Mouse (Mus musculus): ENCODE results near the gene Cfap52. TPM values are rescaled to one million over a fixed set of nuclear protein-coding genes. Genes with fewer than 3 reads are reported as not detected.
A peak's percentile ranks its signal among the peaks of the same experiment; 100 is the strongest.

Gene Cfap52
- polyA plus RNA-seq, 1 experiment, result 0.20 TPM

GRCm38 (mm10) chr11:67948229-67948628, 17.2 kb downstream of the Cfap52 start:
- H3K4me1 ChIP-seq (replicated peaks; ENCODE audit: control insufficient read depth, insufficient read depth, low read length), result peaks cover 3% of the 10 kb centered on the region; the same call in 1 of the 2 replicates
- no peak overlapping the region for H3K27ac ChIP-seq (ENCODE audit: control insufficient read depth, insufficient read depth, low read length)
- no peaks in the 10 kb centered on the region; the same call in 1 of the 2 replicates for H3K27me3 ChIP-seq (ENCODE audit: control insufficient read depth, insufficient read depth, low read length)
- TF ChIP-seq CTCF (IDR thresholded peaks at IDR 0.05; ENCODE audit: borderline replicate concordance, control insufficient read depth, extremely low read depth, insufficient read depth, low read length, poor library complexity) (no peak), POLR2A (IDR thresholded peaks at IDR 0.05; ENCODE audit: control insufficient read depth, extremely low read depth, insufficient read depth, low read length, poor library complexity) (no peak)
- H3K4me3 ChIP-seq (ENCODE audit: control insufficient read depth, insufficient read depth, low read length), result no peak overlapping the region
- H3K36me3 ChIP-seq (ENCODE audit: control insufficient read depth, insufficient read depth, low read length), result no peaks in the 10 kb centered on the region
- no peak for DNase-seq
- WGBS, result 44% methylated on average over 3 of the region's 3 CpGs

- no peaks in the 10 kb centered on the region for H3K27me3 ChIP-seq (ENCODE audit: control insufficient read depth, insufficient read depth, low read length)
- H3K36me3 ChIP-seq (ENCODE audit: control insufficient read depth, insufficient read depth, low read length), result no peaks in the 10 kb centered on the region
- 92% methylated on average over 3 of the region's 3 CpGs for WGBS
- no peaks in the 10 kb centered on the region for H3K4me1 ChIP-seq (replicated peaks; ENCODE audit: control insufficient read depth, insufficient read depth, low read length)
- H3K4me3 ChIP-seq (ENCODE audit: control insufficient read depth, insufficient read depth, low read length), result no peak overlapping the region
- DNase-seq, result no peak
- no peak overlapping the region for H3K27ac ChIP-seq (ENCODE audit: control insufficient read depth, insufficient read depth, low read length)
- no peak for TF ChIP-seq CTCF (IDR thresholded peaks at IDR 0.05; ENCODE audit: borderline replicate concordance, control insufficient read depth, extremely low read depth, insufficient read depth, low read length, poor library complexity)
- no peak for TF ChIP-seq POLR2A (IDR thresholded peaks at IDR 0.05; ENCODE audit: control insufficient read depth, extremely low read depth, insufficient read depth, low read length, poor library complexity)
These were observed 33.3 kb downstream of the Cfap52 start for GRCm38 (mm10) chr11:67932156-67932555.

GRCm38 (mm10) chr11:67926348-67927055, 38.9 kb downstream of the Cfap52 start:
- 33% methylated on average over 15 of the region's 15 CpGs for WGBS
- peaks cover 11% of the 10 kb centered on the region for H3K4me1 ChIP-seq (replicated peaks; ENCODE audit: control insufficient read depth, insufficient read depth, low read length)
- peaks cover 7% of the 10 kb centered on the region; the same call in 1 of the 2 replicates for H3K27me3 ChIP-seq (ENCODE audit: control insufficient read depth, insufficient read depth, low read length)
- no peaks in the 10 kb centered on the region for H3K36me3 ChIP-seq (ENCODE audit: control insufficient read depth, insufficient read depth, low read length)
- no peak for DNase-seq
- H3K27ac ChIP-seq (ENCODE audit: control insufficient read depth, insufficient read depth, low read length), result no peak overlapping the region
- H3K4me3 ChIP-seq (ENCODE audit: control insufficient read depth, insufficient read depth, low read length), result no peak overlapping the region
- TF ChIP-seq POLR2A (IDR thresholded peaks at IDR 0.05; ENCODE audit: control insufficient read depth, extremely low read depth, insufficient read depth, low read length, poor library complexity) (no peak), CTCF (IDR thresholded peaks at IDR 0.05; ENCODE audit: borderline replicate concordance, control insufficient read depth, extremely low read depth, insufficient read depth, low read length, poor library complexity) (no peak)

GRCm38 (mm10) chr11:67925000-67925399, 40.5 kb downstream of the Cfap52 start:
- TF ChIP-seq CTCF (IDR thresholded peaks at IDR 0.05; ENCODE audit: borderline replicate concordance, control insufficient read depth, extremely low read depth, insufficient read depth, low read length, poor library complexity), result no peak
- TF ChIP-seq POLR2A (IDR thresholded peaks at IDR 0.05; ENCODE audit: control insufficient read depth, extremely low read depth, insufficient read depth, low read length, poor library complexity), result no peak
- WGBS, result 95% methylated on average over 13 of the region's 13 CpGs
- Histone ChIP-seq H3K36me3 (ENCODE audit: control insufficient read depth, insufficient read depth, low read length) (no peaks in the 10 kb centered on the region), H3K27ac (ENCODE audit: control insufficient read depth, insufficient read depth, low read length) (no peak overlapping the region), H3K4me3 (ENCODE audit: control insufficient read depth, insufficient read depth, low read length) (no peak overlapping the region), H3K4me1 (replicated peaks; ENCODE audit: control insufficient read depth, insufficient read depth, low read length) (peaks cover 14% of the 10 kb centered on the region), H3K27me3 (ENCODE audit: control insufficient read depth, insufficient read depth, low read length) (peaks cover 8% of the 10 kb centered on the region; the same call in 1 of the 2 replicates)
- no peak for DNase-seq

- peaks cover 14% of the 10 kb centered on the region for H3K4me1 ChIP-seq (replicated peaks; ENCODE audit: control insufficient read depth, insufficient read depth, low read length)
- H3K27me3 ChIP-seq (ENCODE audit: control insufficient read depth, insufficient read depth, low read length), result peaks cover 8% of the 10 kb centered on the region; the same call in 1 of the 2 replicates
- H3K27ac ChIP-seq (ENCODE audit: control insufficient read depth, insufficient read depth, low read length), result no peak overlapping the region
- no peak for DNase-seq
- TF ChIP-seq CTCF (IDR thresholded peaks at IDR 0.05; ENCODE audit: borderline replicate concordance, control insufficient read depth, extremely low read depth, insufficient read depth, low read length, poor library complexity) (no peak), POLR2A (IDR thresholded peaks at IDR 0.05; ENCODE audit: control insufficient read depth, extremely low read depth, insufficient read depth, low read length, poor library complexity) (no peak)
- WGBS, result 98% methylated on average over 5 of the region's 5 CpGs
- no peaks in the 10 kb centered on the region for H3K36me3 ChIP-seq (ENCODE audit: control insufficient read depth, insufficient read depth, low read length)
- no peak overlapping the region for H3K4me3 ChIP-seq (ENCODE audit: control insufficient read depth, insufficient read depth, low read length)
These were observed 41.7 kb downstream of the Cfap52 start for GRCm38 (mm10) chr11:67923720-67924119.

- TF ChIP-seq CTCF (IDR thresholded peaks at IDR 0.05; ENCODE audit: borderline replicate concordance, control insufficient read depth, extremely low read depth, insufficient read depth, low read length, poor library complexity) (no peak), POLR2A (IDR thresholded peaks at IDR 0.05; ENCODE audit: control insufficient read depth, extremely low read depth, insufficient read depth, low read length, poor library complexity) (no peak)
- WGBS, result under 1% methylated on average over 12 of the region's 12 CpGs
These were observed 42.7 kb downstream of the Cfap52 start for GRCm38 (mm10) chr11:67922755-67923125.

More at GRCm38 (mm10) chr11:67922755-67923125, 42.7 kb downstream of the Cfap52 start:
- peak; percentile 80 for DNase-seq
- H3K27ac ChIP-seq (ENCODE audit: control insufficient read depth, insufficient read depth, low read length), result no peak overlapping the region
- H3K36me3 ChIP-seq (ENCODE audit: control insufficient read depth, insufficient read depth, low read length), result no peaks in the 10 kb centered on the region
- peak overlapping the region; percentile 32 for H3K4me3 ChIP-seq (ENCODE audit: control insufficient read depth, insufficient read depth, low read length)
- H3K27me3 ChIP-seq (ENCODE audit: control insufficient read depth, insufficient read depth, low read length), result peaks cover 8% of the 10 kb centered on the region; the same call in 1 of the 2 replicates
- peaks cover 14% of the 10 kb centered on the region for H3K4me1 ChIP-seq (replicated peaks; ENCODE audit: control insufficient read depth, insufficient read depth, low read length)
